Mouse (Mus musculus) liver, embryonic 14.5 days (tissue): ENCODE measurements around the gene Optc. TPM values are rescaled to one million over a fixed set of nuclear protein-coding genes. Genes with fewer than 3 reads are reported as not detected.

Experiments
- ATAC-seq: fragments of 200-750 bp; cut with Nextera tagmentation; 2 replicates; pipeline ENCODE4 v1.8.0; 2017; ENCODE audit warnings: moderate number of reproducible peaks, mild to moderate bottlenecking, moderate library complexity; ENCODE audit not compliant: insufficient read depth
- DNase-seq, 3 experiments: peaks; one replicate each; pipeline ENCODE4 v3.0.0-alpha.2; 2012 to 2013; ENCODE audit warnings: low read depth in 3 of 3, low spot score in 3 of 3
- H3K27ac ChIP-seq: fragments of 300-500 bp; sonication (generic); 2 replicates; pipeline ENCODE4 v1.5.1; 2014; ENCODE audit warnings: moderate library complexity, mild to moderate bottlenecking, control low read depth, inconsistent platforms
- H3K27me3 ChIP-seq: fragments of 300-500 bp; sonication (generic); 2 replicates; pipeline ENCODE4 v1.6.1; 2014; ENCODE audit warnings: mild to moderate bottlenecking, low read length, moderate library complexity; ENCODE audit not compliant: control insufficient read depth, insufficient read depth
- H3K36me3 ChIP-seq: fragments of 300-500 bp; sonication (generic); replicated peaks from 2 replicates; pipeline ENCODE4 v1.6.1; 2014; ENCODE audit warnings: low read depth; ENCODE audit not compliant: control insufficient read depth, insufficient read depth
- H3K4me1 ChIP-seq, 2 experiments: fragments of 200-500 bp in 1 of 2; fragments of 300-500 bp in 1 of 2; sonication (generic) in 1 of 2; replicated peaks; 2 replicates each; pipeline ENCODE4 v1.6.1; 2012 to 2014; ENCODE audit warnings: antibody characterized with exemption in 1 of 2, inconsistent platforms in 1 of 2, low read length in 1 of 2; ENCODE audit not compliant: control insufficient read depth in 2 of 2, insufficient read depth in 2 of 2
- H3K4me2 ChIP-seq: fragments of 300-500 bp; sonication (generic); 2 replicates; pipeline ENCODE4 v1.6.1; 2014; ENCODE audit warnings: low read depth, mild to moderate bottlenecking, control low read depth, moderate library complexity
- H3K4me3 ChIP-seq, 2 experiments: fragments of 200-500 bp in 1 of 2; fragments of 300-500 bp in 1 of 2; sonication (generic) in 1 of 2; 2 replicates each; pipeline ENCODE4 v1.5.1; 2012 to 2014; ENCODE audit warnings: low read depth in 2 of 2, low read length in 2 of 2, mild to moderate bottlenecking in 2 of 2, control low read depth in 1 of 2, inconsistent platforms in 1 of 2, moderate library complexity in 1 of 2; ENCODE audit not compliant: insufficient read depth in 1 of 2
- H3K9ac ChIP-seq: fragments of 300-500 bp; sonication (generic); replicated peaks from 2 replicates; pipeline ENCODE4 v1.6.1; 2014; ENCODE audit warnings: mild to moderate bottlenecking, control low read depth, moderate library complexity
- H3K9me3 ChIP-seq: fragments of 300-500 bp; sonication (generic); 2 replicates; pipeline ENCODE4 v1.6.1; 2016; ENCODE audit warnings: low read length, mixed read lengths; ENCODE audit not compliant: control insufficient read depth
- CTCF ChIP-seq: IDR thresholded peaks from 2 replicates; pipeline ENCODE4 v1.5.1; 2016; ENCODE audit warnings: antibody characterized with exemption, low read depth, control low read depth
- EP300 ChIP-seq: IDR thresholded peaks from 2 replicates; pipeline ENCODE4 v1.6.1; 2016; ENCODE audit warnings: antibody characterized with exemption, low read depth
- WGBS: fragments of 180-500 bp; shearing (Covaris S2); extraction: QIAGEN DNeasy Blood & Tissue Kit; methylation state at CpG from one replicate; pipeline ENCODE4 v1.1.7; 2014; ENCODE audit not compliant: insufficient replicate concordance; 5-methylcytosine and 5-hydroxymethylcytosine counted together
- polyA plus RNA-seq, 2 experiments: library from polyadenylated mRNA; depleted of rRNA in 1 of 2; stranded (reverse) in 1 of 2; unstranded in 1 of 2; fragments of >200 nt; fragmentation: Nextera tagmentation in 1 of 2; extraction: Ambion mirVana in 1 of 2; gene quantifications; 2 replicates each; pipeline versions ENCODE4 v1.2.1 to v1.2.3; 2012 to 2014

Gene Optc
- polyA plus RNA-seq, 2 experiments, result 0.11 TPM; not detected in 1

GRCm38 (mm10) chr1:133900825-133901224 is 7.0 kb downstream of the Optc start:
- Histone ChIP-seq H3K4me2 (no peak overlapping the region), H3K36me3 (no peaks in the 10 kb centered on the region), H3K27me3 (no peaks in the 10 kb centered on the region), H3K9ac (no peak overlapping the region), H3K27ac (no peak overlapping the region), H3K4me3 (no peak overlapping the region), H3K9me3 (no peaks in the 10 kb centered on the region), H3K4me1 (peaks cover 12 to 23% of the 10 kb centered on the region in 2 experiments; a peak in 3 of 4 replicates)
- no peak for DNase-seq
- WGBS, result 80% methylated on average over 9 of the region's 9 CpGs
- no peak for ATAC-seq
- TF ChIP-seq CTCF, result no peak
- TF ChIP-seq EP300, result no peak

GRCm38 (mm10) chr1:133899043-133899542 is 8.7 kb downstream of the Optc start:
- ATAC-seq (no peak), DNase-seq (no peak)
- H3K4me3 ChIP-seq, result no peak overlapping the region
- peaks cover 25 to 38% of the 10 kb centered on the region in 2 experiments for H3K4me1 ChIP-seq
- no peak overlapping the region for H3K9ac ChIP-seq
- no peak overlapping the region for H3K27ac ChIP-seq
- H3K27me3 ChIP-seq, result no peaks in the 10 kb centered on the region
- H3K4me2 ChIP-seq, result no peak overlapping the region
- H3K9me3 ChIP-seq, result no peaks in the 10 kb centered on the region
- 70% methylated on average over 9 of the region's 9 CpGs for WGBS
- no peak for TF ChIP-seq EP300
- TF ChIP-seq CTCF, result no peak
- H3K36me3 ChIP-seq, result no peaks in the 10 kb centered on the region

- Histone ChIP-seq H3K9me3 (no peaks in the 10 kb centered on the region), H3K4me3 (no peak overlapping the region), H3K27ac (no peak overlapping the region), H3K27me3 (no peaks in the 10 kb centered on the region), H3K36me3 (no peaks in the 10 kb centered on the region), H3K4me2 (no peak overlapping the region), H3K4me1 (peaks cover 25 to 44% of the 10 kb centered on the region in 2 experiments), H3K9ac (no peak overlapping the region)
- TF ChIP-seq CTCF (no peak), EP300 (no peak)
- WGBS, result 64% methylated on average over 6 of the region's 6 CpGs
- ATAC-seq, result no peak
- DNase-seq, result no peak
These were observed 10.5 kb downstream of the Optc start for GRCm38 (mm10) chr1:133897293-133897692.

- DNase-seq (no peak), ATAC-seq (no peak)
- Histone ChIP-seq H3K4me3 (no peak overlapping the region), H3K27me3 (no peaks in the 10 kb centered on the region), H3K4me1 (peaks cover 42 to 81% of the 10 kb centered on the region in 2 experiments), H3K9ac (no peak overlapping the region), H3K9me3 (no peaks in the 10 kb centered on the region), H3K4me2 (no peak overlapping the region), H3K27ac (no peak overlapping the region; the same call in 1 of the 2 replicates), H3K36me3 (no peaks in the 10 kb centered on the region)
- WGBS, result 15% methylated on average over 5 of the region's 5 CpGs
- TF ChIP-seq EP300 (no peak), CTCF (no peak)
These were observed 16.3 kb downstream of the Optc start for GRCm38 (mm10) chr1:133891489-133891888.

GRCm38 (mm10) chr1:133889949-133890598 is 17.7 kb downstream of the Optc start:
- DNase-seq (peak in 1 of 3 experiments; percentile 42), ATAC-seq (peak; percentile 47; the same call in 1 of the 2 replicates)
- Histone ChIP-seq H3K9me3 (no peaks in the 10 kb centered on the region), H3K27ac (peak overlapping the region; percentile 25; the same call in 1 of the 2 replicates), H3K27me3 (no peaks in the 10 kb centered on the region), H3K4me3 (peak overlapping the region; percentile 1 to 11; a peak in 2 of 4 replicates), H3K36me3 (no peaks in the 10 kb centered on the region), H3K9ac (peak overlapping the region; percentile 60), H3K4me1 (peaks cover 44 to 79% of the 10 kb centered on the region in 2 experiments), H3K4me2 (peak overlapping the region; percentile 57)
- 13% methylated on average over 20 of the region's 20 CpGs for WGBS
- TF ChIP-seq EP300 (no peak), CTCF (no peak)
